Mouse (Mus musculus) MEL (cell line): Measurements from ENCODE around the gene Msi2. TPM values are rescaled to one million over a fixed set of nuclear protein-coding genes. Genes with fewer than 3 reads are reported as not detected.

Experiments used
- DNase-seq: peaks from one replicate; pipeline ENCODE4 v3.0.0; 2011; ENCODE audit warnings: low read depth, low spot score
- H3K27ac ChIP-seq: 2 replicates; pipeline ENCODE4 v1.5.1; 2012; ENCODE audit warnings: low read depth, mild to moderate bottlenecking, control low read depth, low read length, moderate library complexity; ENCODE audit not compliant: control insufficient read depth
- H3K27me3 ChIP-seq, 2 experiments: fragments of 150-350 bp in 1 of 2; sonication (generic) in 1 of 2; 2 replicates each; pipeline ENCODE4 v1.6.1; 2012; ENCODE audit warnings: low read length in 2 of 2, mild to moderate bottlenecking in 2 of 2, improper control_type of control experiment in 1 of 2, moderate library complexity in 1 of 2; ENCODE audit not compliant: insufficient read depth in 2 of 2, control insufficient read depth in 1 of 2
- H3K36me3 ChIP-seq, 2 experiments: 2 replicates each; pipeline ENCODE4 v1.6.1; 2012 to 2014; ENCODE audit warnings: low read length in 2 of 2, improper control_type of control experiment in 1 of 2, inconsistent platforms in 1 of 2, mild to moderate bottlenecking in 1 of 2; ENCODE audit not compliant: insufficient read depth in 2 of 2, control insufficient read depth in 1 of 2
- H3K4me1 ChIP-seq, 2 experiments: fragments of 150-350 bp in 1 of 2; sonication (generic) in 1 of 2; 2 replicates each; pipeline ENCODE4 v1.6.1; 2012; ENCODE audit warnings: low read length in 2 of 2, improper control_type of control experiment in 1 of 2, mild to moderate bottlenecking in 1 of 2; ENCODE audit not compliant: insufficient read depth in 2 of 2, control insufficient read depth in 1 of 2
- H3K4me3 ChIP-seq, 2 experiments: fragments of 150-350 bp in 1 of 2; sonication (generic) in 1 of 2; 2 replicates each; pipeline ENCODE4 v1.5.1; 2012; ENCODE audit warnings: low read depth in 2 of 2, low read length in 2 of 2, mild to moderate bottlenecking in 2 of 2, moderate library complexity in 2 of 2, control low read depth in 1 of 2, improper control_type of control experiment in 1 of 2; ENCODE audit not compliant: control insufficient read depth in 1 of 2, insufficient read depth in 1 of 2
- H3K79me2 ChIP-seq: 2 replicates; pipeline ENCODE4 v1.6.1; 2012; ENCODE audit warnings: mild to moderate bottlenecking, low read length, moderate library complexity; ENCODE audit not compliant: control insufficient read depth, poor library complexity, insufficient read depth
- H3K9ac ChIP-seq: 2 replicates; pipeline ENCODE4 v1.6.1; 2012; ENCODE audit warnings: low read depth, mild to moderate bottlenecking, control low read depth, low read length, moderate library complexity; ENCODE audit not compliant: control insufficient read depth, poor library complexity, severe bottlenecking
- H3K9me3 ChIP-seq: fragments of 150-350 bp; sonication (generic); replicated peaks from 2 replicates; pipeline ENCODE4 v1.6.1; 2012; ENCODE audit warnings: mild to moderate bottlenecking, low read length, improper control_type of control experiment, moderate library complexity; ENCODE audit not compliant: insufficient read depth
- CTCF ChIP-seq, 3 experiments: IDR thresholded peaks in 2 of 3; conservative IDR thresholded peaks in 1 of 3; 2 replicates each; pipeline ENCODE4 v1.5.1; 2011 to 2012; ENCODE audit warnings: low read length in 3 of 3, low read depth in 2 of 3, mild to moderate bottlenecking in 2 of 3, improper control_type of control experiment in 1 of 3, inconsistent platforms in 1 of 3, mixed read lengths in 1 of 3, moderate library complexity in 1 of 3; ENCODE audit not compliant: control insufficient read depth in 1 of 3, insufficient read depth in 1 of 3, poor library complexity in 1 of 3, severe bottlenecking in 1 of 3
- ELF1 ChIP-seq: IDR thresholded peaks from 2 replicates; pipeline ENCODE4 v1.6.1; 2014; ENCODE audit warnings: low read depth, mild to moderate bottlenecking, inconsistent platforms, low read length, improper control_type of control experiment, moderate library complexity
- ETS1 ChIP-seq: IDR thresholded peaks from 2 replicates; pipeline ENCODE4 v1.6.1; 2012; ENCODE audit warnings: low read depth, mild to moderate bottlenecking, inconsistent platforms, low read length, improper control_type of control experiment, moderate library complexity
- GATA1 ChIP-seq: IDR thresholded peaks from 2 replicates; pipeline ENCODE4 v1.6.1; 2011; ENCODE audit warnings: low read depth, low read length, improper control_type of control experiment
- HCFC1 ChIP-seq: IDR thresholded peaks from 2 replicates; pipeline ENCODE4 v1.6.1; 2012; ENCODE audit warnings: low read depth, mild to moderate bottlenecking, inconsistent platforms, low read length, improper control_type of control experiment, moderate library complexity
- JUND ChIP-seq: IDR thresholded peaks from 2 replicates; pipeline ENCODE4 v1.6.1; 2011; ENCODE audit warnings: low read depth, mild to moderate bottlenecking, improper control_type of control experiment, low read length
- KAT2A ChIP-seq: conservative IDR thresholded peaks from 2 replicates; pipeline ENCODE4 v1.6.1; 2012; ENCODE audit warnings: low read depth, low read length, improper control_type of control experiment, inconsistent platforms
- MAFK ChIP-seq: IDR thresholded peaks from 2 replicates; pipeline ENCODE4 v1.6.1; 2011; ENCODE audit warnings: low read depth, mild to moderate bottlenecking, low read length, improper control_type of control experiment, borderline replicate concordance
- MXI1 ChIP-seq: IDR thresholded peaks from 2 replicates; pipeline ENCODE4 v1.6.1; 2011; ENCODE audit warnings: mild to moderate bottlenecking, low read depth, low read length, improper control_type of control experiment
- MYC ChIP-seq: IDR thresholded peaks from 2 replicates; pipeline ENCODE4 v1.6.1; 2011; ENCODE audit warnings: low read depth, mild to moderate bottlenecking, low read length, improper control_type of control experiment, moderate library complexity
- NELFE ChIP-seq: IDR thresholded peaks from 2 replicates; pipeline ENCODE4 v1.6.1; 2011; ENCODE audit warnings: low read depth, low read length, improper control_type of control experiment
- NRF1 ChIP-seq: IDR thresholded peaks from 2 replicates; pipeline ENCODE4 v1.6.1; 2014; ENCODE audit warnings: low read depth, mild to moderate bottlenecking, inconsistent platforms, low read length, improper control_type of control experiment, moderate library complexity; ENCODE audit not compliant: poor library complexity, insufficient read depth, severe bottlenecking
- POLR2AphosphoS5 ChIP-seq: IDR thresholded peaks from 2 replicates; pipeline ENCODE4 v1.6.1; 2012; ENCODE audit warnings: low read depth, borderline replicate concordance, mild to moderate bottlenecking, inconsistent platforms, low read length, moderate library complexity, mixed read lengths
- RAD21 ChIP-seq: IDR thresholded peaks from 2 replicates; pipeline ENCODE4 v1.6.1; 2011; ENCODE audit warnings: mild to moderate bottlenecking, low read depth, low read length, improper control_type of control experiment
- RCOR1 ChIP-seq: IDR thresholded peaks from 2 replicates; pipeline ENCODE4 v1.6.1; 2012; ENCODE audit warnings: low read depth, mild to moderate bottlenecking, inconsistent platforms, low read length, improper control_type of control experiment
- SIN3A ChIP-seq: IDR thresholded peaks from 2 replicates; pipeline ENCODE4 v1.6.1; 2012; ENCODE audit warnings: low read length, improper control_type of control experiment, inconsistent platforms
- ZC3H11A ChIP-seq: IDR thresholded peaks from 2 replicates; pipeline ENCODE4 v1.6.1; 2012; ENCODE audit warnings: low read depth, mild to moderate bottlenecking, inconsistent platforms, low read length, improper control_type of control experiment
- ZKSCAN1 ChIP-seq: IDR thresholded peaks from 2 replicates; pipeline ENCODE4 v1.6.1; 2012; ENCODE audit warnings: low read depth, mild to moderate bottlenecking, inconsistent platforms, low read length, improper control_type of control experiment, moderate library complexity
- ZMIZ1 ChIP-seq: IDR thresholded peaks from 2 replicates; pipeline ENCODE4 v1.6.1; 2012; ENCODE audit warnings: low read depth, mild to moderate bottlenecking, inconsistent platforms, low read length, improper control_type of control experiment, moderate library complexity
- ZNF384 ChIP-seq: IDR thresholded peaks from 2 replicates; pipeline ENCODE4 v1.6.1; 2012; ENCODE audit warnings: low read depth, mild to moderate bottlenecking, inconsistent platforms, low read length, improper control_type of control experiment
- polyA plus RNA-seq, 2 experiments: library from polyadenylated mRNA; stranded (reverse) in 1 of 2; unstranded in 1 of 2; fragments of >175 nt in 1 of 2; fragments of >200 nt in 1 of 2; gene quantifications; 2 replicates each; pipeline versions ENCODE4 v1.2.1 to v1.2.4; 2012; ENCODE audit warnings: low replicate concordance in 2 of 2, low read depth in 1 of 2; ENCODE audit not compliant: insufficient read length in 2 of 2, insufficient read depth in 1 of 2, missing spikeins in 1 of 2
- total RNA-seq: library from RNA; depleted of rRNA; stranded (reverse); fragments of 300-350 nt; gene quantifications from 2 replicates; pipeline ENCODE4 v1.2.3, GENCODE M21; 2012

Gene Msi2
- total and polyA plus RNA-seq, 3 experiments = 16.2 to 29.7 TPM; not detected in 1

GRCm38 (mm10) chr11:88620158-88620973 lies 97.9 kb downstream of the Msi2 start (continued):
- no peak for TF ChIP-seq KAT2A

- Histone ChIP-seq H3K27ac (peak overlapping the region; percentile 38), H3K27me3 (no peaks in the 10 kb centered on the region), H3K4me3 (no peak overlapping the region), H3K4me1 (peaks cover 31 to 32% of the 10 kb centered on the region in 2 experiments), H3K79me2 (no peaks in the 10 kb centered on the region), H3K36me3 (peaks cover 0 to 34% of the 10 kb centered on the region in 2 experiments), H3K9ac (no peak overlapping the region), H3K9me3 (no peaks in the 10 kb centered on the region)
- no peak for DNase-seq
- TF ChIP-seq HCFC1 = no peak
- no peak for TF ChIP-seq ZKSCAN1
- TF ChIP-seq NRF1 = no peak
- TF ChIP-seq POLR2AphosphoS5 = no peak
- TF ChIP-seq ELF1 = no peak
- no peak for TF ChIP-seq ZMIZ1
- TF ChIP-seq JUND = no peak
- no peak for TF ChIP-seq RAD21
- TF ChIP-seq RCOR1 = no peak
- no peak for TF ChIP-seq GATA1
- TF ChIP-seq MYC = no peak
- no peak for TF ChIP-seq MAFK
- TF ChIP-seq MXI1 = no peak
- TF ChIP-seq ZNF384 = no peak
- TF ChIP-seq CTCF (IDR thresholded peaks at IDR 0.05 in 2 of 3, conservative IDR thresholded peaks at IDR 0.05 in 1 of 3; ENCODE audit: control insufficient read depth in 1 of 3, insufficient read depth in 1 of 3, low read depth in 2 of 3, low read length in 3 of 3, poor library complexity in 1 of 3, severe bottlenecking in 1 of 3) = no peak
- no peak for TF ChIP-seq SIN3A
- TF ChIP-seq ZC3H11A = no peak
- TF ChIP-seq ETS1 = no peak
- TF ChIP-seq NELFE = no peak
These were observed 98.7 kb downstream of the Msi2 start for GRCm38 (mm10) chr11:88619468-88620157.
